Mouse (Mus musculus) layer of hippocampus, postnatal 14 days (tissue): Measurements from ENCODE around the gene Spag9. TPM values are rescaled to one million over a fixed set of nuclear protein-coding genes. Genes with fewer than 3 reads are reported as not detected.
"Not testable (repeated sequence)": the region's sequence is repeated elsewhere in the genome, so short reads cannot be mapped to it uniquely, and the experiment has no call there.

ENCODE experiments used
- DNase-seq, 2 experiments: peaks; one replicate each; pipeline ENCODE4 v3.0.0; 2021 to 2022; ENCODE audit warnings: low spot score in 2 of 2, mixed read lengths in 1 of 2
- total RNA-seq, 2 experiments: library from RNA; stranded (reverse); gene quantifications; 2 replicates each; pipeline ENCODE4 v1.2.3; 2021

Gene Spag9
- total RNA-seq, 2 experiments from 2014 or later: 218 to 238 TPM

GRCm38 (mm10) chr11:93985265-93985664, 10.6 kb upstream of the Spag9 start:
- DNase-seq: no peak

GRCm38 (mm10) chr11:93986298-93986697, 9.6 kb upstream of the Spag9 start:
- DNase-seq: no peak

GRCm38 (mm10) chr11:93987026-93987425, 8.9 kb upstream of the Spag9 start:
- DNase-seq: no peak

GRCm38 (mm10) chr11:93987625-93988327, 8.1 kb upstream of the Spag9 start:
- DNase-seq: no peak

- no peak for DNase-seq
Observed at GRCm38 (mm10) chr11:93988328-93989062, 7.4 kb upstream of the Spag9 start.

- DNase-seq: no peak
Observed at GRCm38 (mm10) chr11:93994531-93994930, 1.4 kb upstream of the Spag9 start.

- DNase-seq: peak; percentile 51 to 67
Observed at GRCm38 (mm10) chr11:93995111-93995719, 676 bp upstream of the Spag9 start.

GRCm38 (mm10) chr11:93996306-93997140, 632 bp downstream of the Spag9 start:
- peak; percentile 33 to 64 for DNase-seq

GRCm38 (mm10) chr11:93997141-93997775, 1.4 kb downstream of the Spag9 start:
- DNase-seq: no peak

GRCm38 (mm10) chr11:93999276-93999675, 3.4 kb downstream of the Spag9 start:
- DNase-seq: no peak

GRCm38 (mm10) chr11:94003346-94003745, 7.5 kb downstream of the Spag9 start:
- DNase-seq: no peak

- DNase-seq: no peak
Observed at GRCm38 (mm10) chr11:94019091-94019490, 23.2 kb downstream of the Spag9 start.

- no peak for DNase-seq
Observed at GRCm38 (mm10) chr11:94020403-94020802, 24.5 kb downstream of the Spag9 start.

GRCm38 (mm10) chr11:94026289-94026688, 30.4 kb downstream of the Spag9 start:
- no peak for DNase-seq

- DNase-seq: no peak
Observed at GRCm38 (mm10) chr11:94032084-94032483, 36.2 kb downstream of the Spag9 start.

GRCm38 (mm10) chr11:94032971-94033370, 37.1 kb downstream of the Spag9 start:
- no peak for DNase-seq

GRCm38 (mm10) chr11:94035974-94036373, 40.1 kb downstream of the Spag9 start:
- DNase-seq: peak in 1 of 2 experiments; percentile 43

GRCm38 (mm10) chr11:94041475-94041874, 45.6 kb downstream of the Spag9 start:
- no peak for DNase-seq

- DNase-seq: not testable (repeated sequence)
Observed at GRCm38 (mm10) chr11:94042301-94042700, 46.4 kb downstream of the Spag9 start.
